Mouse (Mus musculus) spleen, adult 2 months (tissue): ENCODE measurements around the gene Tagln3. TPM values are rescaled to one million over a fixed set of nuclear protein-coding genes. Genes with fewer than 3 reads are reported as not detected.

ENCODE experiments used
- DNase-seq, 2 experiments: peaks; one replicate each; pipeline versions ENCODE4 v3.0.0 to v3.0.0-alpha.2; 2012 to 2021; ENCODE audit warnings: low spot score in 2 of 2, low read depth in 1 of 2
- H3K27ac ChIP-seq: fragments of 200-500 bp; 2 replicates; pipeline ENCODE4 v1.5.1; 2012; ENCODE audit warnings: low read length, inconsistent platforms; ENCODE audit not compliant: insufficient read depth
- H3K27me3 ChIP-seq: fragments of 200-500 bp; 2 replicates; pipeline ENCODE4 v1.6.1; 2012; ENCODE audit warnings: mild to moderate bottlenecking, moderate library complexity, low read length, inconsistent platforms; ENCODE audit not compliant: control insufficient read depth, insufficient read depth
- H3K36me3 ChIP-seq: fragments of 200-500 bp; 2 replicates; pipeline ENCODE4 v1.6.1; 2012; ENCODE audit warnings: mild to moderate bottlenecking, low read length, inconsistent platforms; ENCODE audit not compliant: control insufficient read depth, insufficient read depth
- H3K4me1 ChIP-seq: fragments of 200-500 bp; 2 replicates; pipeline ENCODE4 v1.6.1; 2011; ENCODE audit warnings: inconsistent platforms; ENCODE audit not compliant: control insufficient read depth, insufficient read depth, insufficient read length
- H3K4me3 ChIP-seq: fragments of 200-500 bp; 2 replicates; pipeline ENCODE4 v1.5.1; 2011; ENCODE audit warnings: mild to moderate bottlenecking, inconsistent platforms; ENCODE audit not compliant: insufficient read depth, insufficient read length; ENCODE audit errors: extremely low read depth
- CTCF ChIP-seq: fragments of 200-500 bp; IDR thresholded peaks from 2 replicates; pipeline ENCODE4 v1.5.1; 2011; ENCODE audit warnings: mild to moderate bottlenecking, inconsistent platforms; ENCODE audit not compliant: insufficient read depth, insufficient read length, insufficient replicate concordance; ENCODE audit errors: extremely low read depth
- POLR2A ChIP-seq: fragments of 200-500 bp; IDR thresholded peaks from 2 replicates; pipeline ENCODE4 v1.6.1; 2011; ENCODE audit warnings: low read depth, low read length, inconsistent platforms
- WGBS: fragments of 180-500 bp; shearing (Covaris S2); methylation state at CpG from one replicate; pipeline ENCODE4 v1.1.7; 2018; 5-methylcytosine and 5-hydroxymethylcytosine counted together
- polyA plus RNA-seq: library from polyadenylated mRNA; depleted of rRNA; stranded (reverse); fragments of >200 nt; gene quantifications from 2 replicates; pipeline ENCODE4 v1.2.3, GENCODE M21; 2012

Tagln3 gene
- polyA plus RNA-seq, 1 experiment, result 0.34 TPM

GRCm38 (mm10) chr16:45722460-45722951, 1.9 kb downstream of the Tagln3 start:
- H3K4me3 ChIP-seq, result no peak overlapping the region
- WGBS, result 79% methylated on average over 3 of the region's 3 CpGs
- no peaks in the 10 kb centered on the region for H3K4me1 ChIP-seq
- no peak for TF ChIP-seq CTCF
- TF ChIP-seq POLR2A, result no peak
- no peak overlapping the region for H3K27ac ChIP-seq
- DNase-seq, result no peak
- H3K27me3 ChIP-seq, result peaks cover 9% of the 10 kb centered on the region
- no peaks in the 10 kb centered on the region for H3K36me3 ChIP-seq

GRCm38 (mm10) chr16:45720022-45720630, 4.3 kb downstream of the Tagln3 start:
- Histone ChIP-seq H3K27me3 (peaks cover 9% of the 10 kb centered on the region), H3K4me3 (no peak overlapping the region), H3K4me1 (no peaks in the 10 kb centered on the region), H3K36me3 (no peaks in the 10 kb centered on the region), H3K27ac (no peak overlapping the region)
- no peak for TF ChIP-seq CTCF
- no peak for TF ChIP-seq POLR2A
- no peak for DNase-seq
- 88% methylated on average over 10 of the region's 10 CpGs for WGBS

- 99% methylated on average over 4 of the region's 4 CpGs for WGBS
- Histone ChIP-seq H3K4me1 (no peaks in the 10 kb centered on the region), H3K27me3 (no peaks in the 10 kb centered on the region), H3K27ac (no peak overlapping the region), H3K4me3 (no peak overlapping the region), H3K36me3 (no peaks in the 10 kb centered on the region)
- DNase-seq, result no peak
- no peak for TF ChIP-seq CTCF
- no peak for TF ChIP-seq POLR2A
Measured at GRCm38 (mm10) chr16:45718296-45718695, 6.1 kb downstream of the Tagln3 start.

DNA sequence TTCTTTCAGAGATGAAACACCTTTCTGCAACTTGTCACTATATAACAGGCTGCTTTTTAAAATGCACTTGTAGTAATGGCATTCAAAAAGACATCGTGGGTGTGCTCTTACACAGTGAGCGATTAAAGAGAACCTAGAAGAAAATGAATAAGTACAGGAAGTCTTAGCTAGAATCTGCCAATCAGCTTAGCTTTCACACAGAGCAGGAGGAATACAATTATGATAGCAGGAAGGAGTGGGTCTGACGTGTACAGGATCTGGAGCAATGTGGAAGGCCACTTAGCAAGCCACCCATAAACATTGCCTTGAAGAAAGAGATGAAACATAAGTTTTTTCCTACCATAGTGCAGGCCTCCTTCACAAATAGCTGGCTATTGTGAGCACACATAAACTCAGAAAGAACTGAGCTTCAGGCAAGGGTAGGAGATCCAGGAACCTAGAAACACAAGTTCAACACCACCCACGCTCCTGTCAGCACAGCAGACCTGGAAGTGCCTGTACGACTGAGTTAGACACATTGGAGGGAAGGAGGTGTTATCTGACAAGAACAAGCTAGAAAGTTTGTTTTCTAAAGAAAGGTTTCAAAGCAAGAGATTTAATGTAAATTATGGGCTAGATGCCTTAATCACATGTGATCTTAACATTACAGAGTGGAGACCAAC, 9.8 kb downstream of the Tagln3 start:
- TF ChIP-seq POLR2A (no peak), CTCF (no peak)
- no peak for DNase-seq
- WGBS, result 74% methylated on average over 5 of the region's 5 CpGs
- H3K4me3 ChIP-seq, result no peak overlapping the region
- H3K27ac ChIP-seq, result no peak overlapping the region
- H3K27me3 ChIP-seq, result no peaks in the 10 kb centered on the region
- no peaks in the 10 kb centered on the region for H3K36me3 ChIP-seq
- H3K4me1 ChIP-seq, result no peaks in the 10 kb centered on the region

DNA sequence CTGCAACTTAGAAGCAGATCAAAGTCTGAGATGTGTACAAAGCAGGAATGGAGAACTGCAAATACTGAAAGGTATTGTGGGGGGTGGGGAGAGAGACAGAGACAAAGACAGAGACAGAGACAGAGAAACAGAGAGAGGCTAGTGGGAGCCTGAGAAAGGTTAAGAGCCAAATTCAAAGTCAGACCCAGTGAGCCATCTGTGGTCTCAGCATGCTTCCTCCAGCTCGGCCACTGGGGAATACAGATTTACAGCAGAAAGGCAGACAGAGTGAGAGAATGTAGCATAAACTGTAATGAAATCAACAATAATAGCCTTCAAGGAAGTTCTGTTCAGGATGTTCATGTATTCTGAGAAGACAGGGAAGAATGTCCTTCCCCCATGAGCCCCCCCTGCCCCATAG, 10.5 kb downstream of the Tagln3 start:
- H3K4me1 ChIP-seq, result no peaks in the 10 kb centered on the region
- H3K4me3 ChIP-seq, result no peak overlapping the region
- DNase-seq, result no peak
- H3K27me3 ChIP-seq, result no peaks in the 10 kb centered on the region
- WGBS, result 28% methylated on average over 1 of the region's 1 CpGs
- no peaks in the 10 kb centered on the region for H3K36me3 ChIP-seq
- TF ChIP-seq CTCF (no peak), POLR2A (no peak)
- H3K27ac ChIP-seq, result no peak overlapping the region

DNA sequence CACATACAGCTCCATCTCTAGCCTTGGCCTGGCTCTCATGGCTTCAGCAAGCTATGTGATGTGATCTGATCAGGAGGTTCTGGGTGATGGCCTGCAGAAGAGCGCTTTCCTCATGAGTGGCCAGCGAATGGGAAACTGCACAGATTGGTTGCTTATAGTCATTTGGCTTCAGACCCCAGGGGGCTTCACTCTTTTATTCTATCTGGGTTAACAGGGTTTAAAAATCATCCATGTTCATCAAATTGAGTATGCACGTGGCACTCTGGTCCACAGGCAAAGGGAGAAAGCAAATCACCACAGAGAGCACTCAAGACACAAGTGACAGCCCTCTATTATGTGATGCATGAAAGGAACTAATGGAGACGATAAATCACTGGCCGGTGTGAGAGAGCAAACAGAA, 11.1 kb downstream of the Tagln3 start:
- no peak for DNase-seq
- Histone ChIP-seq H3K36me3 (no peaks in the 10 kb centered on the region), H3K27me3 (no peaks in the 10 kb centered on the region), H3K4me1 (no peaks in the 10 kb centered on the region), H3K27ac (no peak overlapping the region), H3K4me3 (no peak overlapping the region)
- TF ChIP-seq CTCF, result no peak
- TF ChIP-seq POLR2A, result no peak
- WGBS, result 85% methylated on average over 5 of the region's 5 CpGs

- TF ChIP-seq POLR2A, result no peak
- no peak for TF ChIP-seq CTCF
- Histone ChIP-seq H3K4me3 (no peak overlapping the region), H3K27me3 (no peaks in the 10 kb centered on the region), H3K27ac (no peak overlapping the region), H3K4me1 (no peaks in the 10 kb centered on the region), H3K36me3 (no peaks in the 10 kb centered on the region)
- DNase-seq, result no peak
- WGBS, result 79% methylated on average over 7 of the region's 7 CpGs
Measured at GRCm38 (mm10) chr16:45711263-45711662, 13.1 kb downstream of the Tagln3 start.
